Mouse (Mus musculus) embryo, embryonic 10.5 days (tissue): ENCODE measurements around the gene Gne.
A peak's percentile ranks its signal among the peaks of the same experiment; 100 is the strongest.
"Not testable (repeated sequence)": the region's sequence is repeated elsewhere in the genome, so short reads cannot be mapped to it uniquely, and the experiment has no call there.

ENCODE experiments used
- DNase-seq: peaks from one replicate; pipeline ENCODE4 v3.0.0-alpha.2; 2015; ENCODE audit warnings: low spot score

Gene Gne

DNA sequence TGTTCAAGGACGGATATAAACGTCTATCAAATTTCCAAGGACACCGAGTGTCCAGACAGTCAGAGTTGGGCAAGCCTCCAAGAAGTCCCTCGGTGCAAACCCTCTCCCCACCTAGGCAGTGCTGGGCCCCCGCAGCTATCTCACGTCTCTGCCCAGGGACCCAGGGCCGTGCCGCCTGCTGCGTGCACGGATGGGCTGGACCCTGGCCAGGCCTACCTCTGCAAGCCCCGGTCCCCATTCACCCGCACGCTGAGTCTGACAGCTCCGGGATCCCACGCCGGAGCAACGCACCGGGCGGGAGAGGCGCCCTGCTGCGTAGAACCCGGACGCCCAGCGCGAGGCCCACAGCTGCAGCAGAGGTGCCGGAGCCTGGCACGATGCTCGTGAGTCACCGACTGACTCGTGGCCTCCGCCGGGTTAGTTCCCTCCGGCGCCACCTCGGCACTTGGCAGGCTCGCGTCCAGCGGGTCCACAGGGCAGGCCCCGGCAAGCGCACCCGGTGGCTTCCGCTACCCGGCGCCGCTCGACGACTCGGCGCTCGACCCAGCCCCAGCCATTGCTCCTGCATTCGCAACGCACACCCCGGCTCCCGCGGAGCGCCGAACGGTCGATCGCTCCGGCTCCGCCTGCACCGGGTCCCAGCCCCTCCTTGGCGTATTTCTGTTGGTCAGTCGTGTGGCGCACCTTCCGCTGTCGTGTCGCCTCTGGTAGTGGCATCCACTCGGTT, 11.7 kb downstream of the Gne start:
- DNase-seq: peak; percentile 93

DNA sequence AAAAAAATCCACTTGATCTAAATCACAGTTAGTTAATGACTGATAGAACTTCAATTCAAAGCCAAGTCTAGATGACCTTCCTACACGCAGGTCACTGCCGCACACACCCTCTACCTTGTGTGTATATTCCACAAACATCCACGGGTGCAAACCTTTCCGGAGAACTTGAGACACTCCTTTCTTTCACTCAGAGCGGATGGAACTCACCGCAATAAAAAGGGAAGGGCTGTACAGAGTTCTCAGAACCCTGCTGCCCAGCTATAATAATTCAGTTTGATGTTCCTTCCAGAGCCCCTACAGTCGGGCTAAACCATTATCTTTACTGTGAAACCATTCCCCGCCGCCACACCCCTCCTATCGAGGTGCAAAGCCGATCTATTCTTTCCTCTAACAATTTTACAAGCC, 12.2 kb downstream of the Gne start:
- DNase-seq: no peak

DNA sequence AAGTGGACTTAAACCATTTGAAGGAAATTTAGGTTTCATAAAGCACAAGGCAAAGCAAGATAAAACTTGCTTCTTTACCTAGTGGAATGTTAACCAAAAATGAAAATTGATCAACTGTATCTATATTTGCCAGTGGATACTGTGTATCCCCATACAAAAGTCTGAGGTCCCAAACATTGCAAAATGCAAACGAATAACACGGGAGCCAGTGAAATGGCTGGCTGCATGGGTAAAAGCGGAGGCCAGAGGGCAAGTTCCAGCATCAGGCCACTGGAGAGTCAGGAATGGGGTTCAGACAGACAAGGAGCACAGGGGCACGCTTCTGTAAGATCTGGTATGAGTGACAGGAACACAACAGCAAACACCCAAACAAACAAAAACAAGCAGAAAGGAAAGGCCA, 13.3 kb downstream of the Gne start:
- no peak for DNase-seq

DNA sequence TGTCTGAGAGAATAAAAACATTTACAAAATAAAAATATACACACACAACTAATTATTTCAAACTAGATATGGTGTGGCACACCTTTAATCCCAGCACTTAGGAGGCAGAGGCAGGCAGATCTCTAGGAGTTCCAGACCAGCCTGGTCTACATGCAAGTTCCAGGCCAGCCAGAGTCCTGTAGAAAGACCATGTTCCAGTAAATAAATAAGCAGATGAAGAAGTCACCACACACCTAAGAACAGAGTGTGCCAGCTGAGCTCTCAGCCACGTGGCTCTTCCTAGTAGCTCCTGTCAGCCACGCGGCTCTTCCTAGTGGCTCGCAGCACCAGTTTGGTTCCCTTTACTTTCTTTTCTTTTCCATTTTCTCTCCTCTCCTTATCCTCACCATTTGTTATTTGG, 14.6 kb downstream of the Gne start:
- no peak for DNase-seq

DNA sequence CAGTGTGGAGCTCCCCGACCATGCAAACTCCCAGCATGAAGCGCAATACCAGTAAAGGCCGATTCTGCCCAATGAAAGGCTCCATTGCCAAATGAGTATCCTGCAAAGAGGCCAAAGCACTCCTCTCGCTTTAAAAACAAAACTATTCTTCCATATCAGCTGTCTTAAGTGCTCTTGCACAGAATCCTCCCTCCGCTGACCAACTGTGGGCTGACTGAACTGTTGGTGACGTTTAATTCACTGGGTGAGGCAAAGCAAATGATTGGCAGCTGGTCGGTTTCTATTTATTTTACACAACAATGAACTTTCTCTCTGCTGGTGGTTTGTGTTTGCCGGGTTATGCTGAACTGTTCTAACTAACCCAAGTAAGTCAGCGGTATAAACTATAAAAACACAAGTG, 15.2 kb downstream of the Gne start:
- DNase-seq: peak; percentile 26

DNA sequence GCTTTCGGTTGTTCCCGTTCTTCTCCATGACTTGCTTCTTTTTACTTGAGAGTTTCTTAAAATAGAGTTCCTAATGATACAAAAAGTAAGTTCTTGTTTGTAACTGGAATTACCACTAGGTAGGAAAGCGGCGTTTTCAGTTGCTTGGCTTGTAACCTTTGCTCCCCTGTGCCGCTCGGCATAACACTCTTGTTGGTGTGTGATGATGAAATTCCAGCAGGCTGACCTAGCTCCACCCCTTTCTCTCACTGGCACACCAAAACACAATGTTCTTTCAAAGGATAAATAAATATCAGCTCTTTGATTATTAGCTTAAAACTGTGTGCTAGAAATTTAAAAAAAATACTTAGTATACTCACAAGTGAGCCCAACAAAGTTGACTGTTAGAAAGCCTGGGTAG, 17.1 kb downstream of the Gne start:
- DNase-seq: no peak

DNA sequence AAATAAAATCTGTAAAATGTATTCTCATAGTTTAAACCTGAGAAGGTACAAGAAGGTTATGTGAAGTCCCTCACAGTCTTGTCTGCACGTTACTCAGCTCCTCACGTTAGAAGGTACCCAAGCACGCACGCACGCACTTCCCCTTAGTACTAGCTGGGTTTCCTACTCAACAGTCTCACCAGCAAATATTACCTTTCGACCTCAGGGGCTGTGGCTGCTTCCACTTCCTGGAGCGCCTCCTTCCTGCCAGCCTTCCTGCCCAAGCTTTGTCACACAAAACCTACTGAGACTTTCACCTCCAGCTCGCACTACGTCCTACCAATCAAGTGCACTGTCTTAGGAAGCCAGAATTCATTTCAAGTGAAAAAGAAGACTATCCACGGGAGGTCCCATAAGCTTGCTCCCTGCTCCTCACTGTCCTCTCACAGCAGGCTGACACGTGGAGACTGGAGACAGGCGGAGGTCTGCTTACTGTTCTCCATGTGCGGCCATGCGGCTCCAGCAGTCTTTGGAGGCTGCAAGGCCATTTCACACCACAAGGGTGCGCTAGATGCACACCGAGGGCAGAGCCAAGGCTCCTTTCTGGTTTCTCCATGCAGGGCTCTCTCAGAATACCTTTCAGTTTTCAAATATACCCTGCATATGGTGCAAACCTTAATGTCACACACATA, 18.5 kb downstream of the Gne start:
- DNase-seq: peak; percentile 91

DNA sequence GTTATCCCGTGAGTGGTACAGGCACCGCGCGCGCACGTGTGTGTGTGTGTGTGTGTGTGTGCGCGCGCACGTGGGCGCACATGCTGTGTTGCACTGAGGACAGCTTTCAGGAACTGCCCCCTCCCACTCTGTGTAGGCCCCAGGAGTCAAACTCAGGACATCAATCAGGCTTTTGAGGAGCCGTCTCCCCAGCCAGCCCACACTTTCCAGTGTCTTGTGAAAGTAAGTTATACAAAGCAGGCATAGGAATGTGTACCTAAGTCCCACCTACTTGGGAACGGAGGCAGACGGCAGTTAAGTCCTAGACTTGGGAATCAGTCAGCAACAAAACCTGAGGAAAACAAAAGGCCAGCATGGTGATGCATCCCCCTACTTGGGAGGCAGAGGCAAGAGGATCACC, 21.2 kb downstream of the Gne start:
- no peak for DNase-seq

DNA sequence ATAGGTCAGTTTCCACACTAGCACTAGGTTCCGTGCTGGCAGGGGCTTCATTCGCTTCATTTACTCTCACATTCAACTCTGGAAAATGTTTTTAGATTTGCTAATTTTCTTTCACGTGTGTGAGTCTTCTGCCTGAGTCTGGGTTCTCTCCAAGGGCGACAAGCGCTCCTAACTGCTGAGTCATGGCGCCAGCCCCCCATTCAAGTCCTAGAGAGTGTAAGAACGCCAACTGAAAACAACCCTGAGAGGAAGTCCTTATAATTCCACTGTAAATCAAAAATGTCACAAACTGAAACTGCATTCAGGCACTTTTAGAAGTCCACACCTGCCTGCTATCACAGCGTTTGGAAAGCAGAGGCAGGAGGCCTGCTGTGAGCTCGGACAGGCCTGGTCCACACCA, 21.9 kb downstream of the Gne start:
- DNase-seq: no peak

DNA sequence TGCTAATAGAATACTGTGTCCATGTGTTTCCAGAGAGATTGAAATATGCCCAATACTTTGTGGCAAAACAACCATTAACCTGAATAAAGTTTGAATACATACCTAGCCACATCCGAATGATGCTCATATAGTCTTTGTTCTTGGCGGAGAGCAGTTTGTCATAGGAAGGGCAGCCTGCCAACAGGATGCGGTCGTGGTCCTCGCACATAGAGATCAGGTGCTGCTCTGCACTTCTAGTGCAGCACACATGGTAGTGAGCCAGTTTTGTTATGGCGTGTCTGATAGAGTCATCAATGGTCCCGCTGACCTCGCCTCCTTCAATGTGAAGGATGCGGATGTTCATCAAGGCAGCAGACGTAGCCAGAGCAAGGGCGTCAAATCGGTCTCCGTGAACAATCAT, 24.3 kb downstream of the Gne start:
- DNase-seq: no peak

DNA sequence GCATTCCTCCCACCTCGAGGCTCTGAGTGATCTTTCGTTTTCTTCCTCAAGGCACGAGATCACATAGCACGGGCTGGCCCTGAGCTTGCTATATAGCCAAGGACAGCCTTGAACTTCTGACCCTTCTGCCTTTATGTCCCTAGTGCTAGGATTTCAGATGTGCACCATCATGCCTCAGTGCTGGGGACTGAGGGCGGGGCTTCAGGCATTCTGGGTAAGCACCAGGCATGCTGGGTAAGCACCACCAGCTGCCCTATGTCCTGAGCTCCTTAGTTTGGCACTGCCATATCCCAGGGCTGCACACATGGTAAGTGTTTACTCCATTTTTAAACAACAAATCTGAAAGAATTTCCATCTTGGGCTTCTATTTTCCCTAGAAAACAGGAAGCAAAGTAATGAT, 34.2 kb downstream of the Gne start:
- no peak for DNase-seq

DNA sequence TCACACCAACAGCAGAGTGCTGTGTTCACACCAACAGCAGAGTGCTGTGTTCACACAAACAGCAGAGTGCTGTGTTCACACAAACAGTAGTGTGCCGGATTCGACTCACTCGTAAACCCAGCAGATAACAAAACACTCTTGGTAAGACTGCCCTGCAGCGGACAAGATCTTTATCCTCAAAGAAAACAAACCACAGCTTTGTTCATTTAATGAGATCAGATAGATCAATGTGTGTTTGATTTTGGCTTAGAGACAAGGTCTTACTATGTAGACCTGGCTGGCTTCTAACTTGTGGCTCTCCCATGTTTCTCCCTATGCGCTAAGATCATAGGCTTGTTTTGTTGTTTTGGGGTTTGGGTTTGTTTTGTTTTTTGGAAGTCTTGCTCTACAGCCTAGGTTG, 37.9 kb downstream of the Gne start:
- no peak for DNase-seq

DNA sequence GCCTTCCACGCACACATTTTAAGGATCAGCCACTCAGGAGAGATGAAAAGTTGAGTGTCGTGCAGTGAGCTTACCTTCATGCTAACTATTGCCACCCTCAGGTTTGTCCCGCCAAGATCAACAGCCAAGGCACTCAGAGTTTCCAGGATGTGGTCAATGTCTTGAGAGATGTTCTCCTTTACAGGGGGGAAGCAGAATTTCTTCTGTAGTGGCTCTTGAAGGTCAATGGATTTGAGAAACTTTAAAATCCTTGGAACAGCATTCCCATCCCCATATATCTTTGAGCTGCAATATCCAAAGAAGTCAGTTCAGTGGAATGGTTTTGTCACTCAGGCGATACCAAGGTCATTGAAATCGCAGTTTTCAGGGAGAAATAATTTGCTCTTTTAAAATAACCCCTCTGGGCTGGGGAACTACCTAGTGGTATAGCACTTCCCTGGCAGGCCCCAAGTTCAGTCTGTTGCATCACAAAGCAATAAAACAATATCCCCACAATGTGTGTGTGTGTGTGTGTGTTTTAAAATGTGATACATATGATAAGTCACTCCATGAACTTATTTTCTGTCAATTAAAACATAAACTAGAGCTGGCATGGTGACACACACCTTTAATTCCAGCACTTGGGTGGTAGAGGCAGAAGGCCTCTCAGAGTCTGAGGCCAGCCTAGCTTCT, 39.2 kb downstream of the Gne start:
- no peak for DNase-seq

DNA sequence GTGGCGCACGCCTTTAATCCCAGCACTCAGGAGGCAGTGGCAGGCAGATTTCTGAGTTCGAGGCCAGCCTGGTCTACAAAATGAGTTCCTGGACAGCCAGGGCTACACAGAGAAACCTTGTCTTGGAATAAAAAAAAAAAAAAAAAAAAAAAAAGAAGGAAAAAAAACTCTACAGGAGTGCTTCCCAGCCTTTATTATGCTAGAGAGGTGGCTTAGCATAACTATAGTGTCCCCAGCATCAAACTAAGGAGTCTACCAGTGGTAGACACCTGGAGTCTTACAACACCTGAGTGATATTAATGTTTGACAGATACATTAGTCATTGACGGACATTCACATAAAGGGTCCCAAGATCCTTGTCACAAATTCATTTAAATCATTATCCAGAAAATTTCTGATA, 40.8 kb downstream of the Gne start:
- not testable (repeated sequence) for DNase-seq

DNA sequence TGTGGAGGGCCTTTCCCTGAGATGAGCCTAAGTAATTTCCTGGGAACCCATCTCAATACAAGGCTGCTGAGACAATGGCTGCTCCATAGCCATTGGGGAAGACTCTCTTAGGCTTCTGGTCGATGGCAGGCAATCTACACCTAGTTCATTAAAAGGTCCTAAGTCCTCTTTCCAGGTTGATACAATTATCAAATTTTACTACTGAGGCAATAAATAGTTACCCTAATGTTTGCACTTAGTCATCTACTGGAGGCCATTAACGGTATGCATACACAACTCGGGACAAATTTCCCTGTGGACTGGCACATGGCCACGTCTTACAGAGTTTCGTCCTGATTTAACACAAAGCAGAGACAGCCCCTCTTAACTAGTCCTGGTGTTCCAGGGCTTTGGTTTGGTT, 41.5 kb downstream of the Gne start:
- no peak for DNase-seq

DNA sequence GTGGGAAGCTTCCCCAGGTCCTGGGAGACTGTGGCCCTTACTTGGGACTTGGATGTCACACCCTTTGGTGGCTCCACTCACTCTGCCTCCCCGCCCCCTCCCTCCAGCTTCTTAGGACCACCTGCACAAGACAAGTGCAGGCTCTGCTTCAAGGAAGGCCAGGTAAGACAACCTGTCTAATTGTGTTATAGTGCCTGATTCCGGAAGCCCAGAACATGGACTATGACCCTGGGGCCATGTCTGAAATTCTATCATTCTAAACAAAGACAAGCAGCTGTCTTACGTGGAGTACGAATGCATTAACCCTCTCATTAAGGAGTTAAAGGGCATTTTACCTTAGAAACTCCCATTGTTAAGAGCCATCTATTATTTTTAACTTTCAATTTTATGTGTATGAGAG, 43.2 kb downstream of the Gne start:
- no peak for DNase-seq

DNA sequence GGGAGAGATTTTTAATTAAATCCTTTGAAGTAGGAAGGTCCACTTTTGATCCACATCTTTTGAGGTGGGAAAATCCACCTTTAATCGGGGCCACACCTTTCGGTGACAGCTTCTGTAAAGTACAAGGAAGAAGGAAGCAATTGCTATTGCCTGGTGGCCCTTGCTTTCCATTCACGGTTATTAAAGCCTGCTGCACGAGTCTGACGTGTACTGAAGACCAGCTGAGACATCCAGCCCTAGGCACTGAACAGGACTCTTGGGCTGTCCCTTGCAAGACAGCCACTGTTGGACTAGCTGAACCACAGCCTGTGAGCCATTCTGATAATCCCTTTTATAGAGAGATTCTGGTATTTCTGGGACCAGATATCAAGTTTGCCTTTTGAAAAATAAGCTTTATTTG, 47.5 kb downstream of the Gne start:
- no peak for DNase-seq

DNA sequence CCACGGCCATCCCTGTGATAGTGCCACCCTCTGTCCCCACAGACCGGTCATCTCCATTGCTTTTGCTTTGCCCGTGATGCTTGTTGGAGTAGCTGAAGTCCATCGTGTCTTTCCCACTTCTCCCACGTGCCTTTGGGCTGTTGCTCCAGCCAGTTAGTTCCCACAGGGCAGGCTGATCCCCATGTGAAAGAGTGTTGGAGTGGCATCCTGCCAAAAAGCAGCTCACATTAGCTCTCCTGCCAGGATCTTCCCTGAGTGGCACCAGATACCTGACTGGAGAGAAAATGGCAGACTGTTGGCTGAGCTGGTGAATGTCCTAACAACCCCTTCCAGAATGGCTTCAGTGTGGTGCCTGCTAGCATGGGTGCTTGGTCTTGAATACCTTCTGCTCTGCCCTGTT, 52.5 kb downstream of the Gne start:
- DNase-seq: no peak

DNA sequence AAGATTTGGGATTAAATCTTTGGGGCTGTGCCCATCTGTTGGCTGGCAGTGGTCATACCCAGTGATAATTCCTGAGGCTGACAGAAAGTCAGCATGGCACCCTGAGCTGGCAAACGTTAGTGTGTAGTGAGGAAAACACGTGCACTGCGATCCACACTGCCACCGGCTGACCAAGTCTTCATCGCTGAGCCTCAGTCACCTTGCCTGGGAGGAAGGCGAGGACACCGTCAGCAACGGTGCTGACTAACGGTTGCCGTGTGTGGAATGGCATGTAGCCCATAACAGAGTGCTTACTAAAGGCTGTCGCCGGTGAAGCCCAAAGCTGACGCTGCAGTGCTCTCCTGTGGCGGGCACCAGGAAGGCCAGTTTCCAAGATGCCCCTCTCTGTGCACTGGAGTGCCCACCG, 54.3 kb downstream of the Gne start:
- DNase-seq: no peak

DNA sequence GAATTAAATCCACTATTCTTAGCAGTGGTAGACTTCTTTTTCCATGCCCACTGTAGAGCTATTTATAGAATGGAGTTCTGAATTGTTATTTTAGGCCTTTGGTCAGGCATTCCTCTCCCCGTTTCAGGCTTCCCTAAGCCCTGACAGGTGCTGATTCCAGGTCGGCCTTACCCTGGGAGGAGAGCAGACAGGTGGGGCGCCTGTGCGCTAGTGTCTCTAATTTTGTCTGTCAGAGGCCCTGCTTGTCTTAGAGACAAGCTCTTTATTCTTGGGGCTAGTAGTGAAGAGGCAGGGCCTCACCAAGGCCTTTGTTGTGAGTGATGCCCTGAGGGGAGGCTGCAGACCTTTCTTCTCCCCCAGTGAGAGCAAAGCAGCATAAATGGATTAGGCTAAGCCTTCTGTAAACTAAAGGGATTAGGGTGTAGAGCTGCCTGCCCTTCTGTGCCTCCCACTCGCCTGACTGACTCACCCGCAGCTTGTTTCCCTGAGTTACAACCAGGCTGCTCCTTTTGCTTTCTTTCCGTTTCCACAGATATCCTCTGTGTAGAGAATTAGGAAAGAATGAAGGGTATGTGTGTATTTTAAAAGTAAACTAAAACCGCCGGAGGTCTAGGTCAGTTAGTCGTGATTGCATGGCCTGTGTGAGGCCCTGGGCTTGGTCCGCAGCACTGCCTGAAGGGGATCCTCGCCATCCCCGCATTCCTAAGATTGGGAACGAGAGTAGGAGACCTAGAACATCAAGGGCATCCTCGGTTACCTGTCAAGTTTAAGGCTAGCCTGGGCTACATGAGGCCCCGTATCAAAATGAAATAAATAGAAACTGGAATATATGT, 55.5 kb downstream of the Gne start:
- peak; percentile 69 for DNase-seq

DNA sequence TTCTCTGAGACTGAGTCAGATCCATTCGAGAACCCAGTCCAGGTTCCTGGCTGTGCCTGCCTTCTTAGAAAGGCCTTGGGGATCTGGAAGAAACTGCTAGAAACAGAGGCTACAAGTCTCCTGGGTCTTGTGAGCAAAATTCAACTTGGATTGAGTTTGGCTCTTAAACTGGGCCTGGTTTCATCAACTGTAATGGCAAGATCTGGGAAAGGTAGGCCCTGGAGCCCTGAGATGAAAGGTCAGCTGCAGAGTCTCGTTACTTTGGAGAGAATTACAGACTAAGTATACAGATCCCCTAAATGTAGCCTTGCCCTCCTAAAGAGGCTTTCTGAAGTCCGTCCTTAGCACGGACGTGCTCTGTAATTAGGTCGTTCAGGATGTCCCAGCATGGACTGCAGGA, 58.4 kb downstream of the Gne start:
- DNase-seq: no peak

DNA sequence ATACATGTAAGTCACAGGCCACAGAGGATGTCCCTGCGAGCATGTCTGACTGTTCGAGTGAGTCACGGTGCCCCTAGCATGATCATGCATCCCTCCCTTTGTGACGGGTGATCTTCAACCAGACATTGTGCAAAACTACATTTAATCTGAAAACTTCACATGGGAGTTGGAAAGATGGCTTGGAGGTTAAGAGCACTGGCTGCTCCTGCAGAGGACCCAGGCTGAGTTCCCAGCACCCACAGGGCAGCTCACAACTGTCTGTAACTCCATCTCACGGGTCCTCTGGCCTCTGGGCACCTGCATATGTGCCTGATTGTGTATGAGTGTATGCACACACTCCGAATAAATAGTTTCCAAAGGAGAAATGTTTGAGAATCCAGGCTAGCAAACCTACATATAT, 59.7 kb downstream of the Gne start:
- no peak for DNase-seq

DNA sequence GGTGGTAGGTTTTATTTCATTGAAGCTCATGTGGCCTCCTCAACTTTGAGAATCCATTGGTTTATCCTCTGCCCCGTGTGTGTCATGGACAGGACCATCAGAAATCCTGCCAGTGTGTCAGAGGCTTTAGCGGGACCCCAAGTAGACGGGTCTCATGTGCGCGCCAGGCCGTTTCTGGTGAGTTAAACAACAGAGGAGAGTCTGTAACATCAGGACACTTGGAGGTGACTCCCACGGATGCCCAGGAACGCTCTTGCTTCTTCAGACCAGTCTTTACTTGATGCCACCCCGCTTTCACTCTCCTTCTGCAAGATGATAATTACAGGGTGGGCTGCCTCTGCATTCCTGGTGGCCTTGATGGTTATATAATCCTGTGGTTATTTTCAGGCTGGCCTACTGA, 60.3 kb downstream of the Gne start:
- no peak for DNase-seq
